Mouse (Mus musculus) 3T3-L1 (cell line): ENCODE data around the gene Fhl2.
"Not testable (repeated sequence)": the region's sequence is repeated elsewhere in the genome, so short reads cannot be mapped to it uniquely, and the experiment has no call there.

Experiments
- DNase-seq: peaks from one replicate; pipeline ENCODE4 v3.0.0-alpha.2; 2015; ENCODE audit warnings: low read depth, low spot score

The Fhl2 gene

GRCm38 (mm10) chr1:43192471-43192870, 4.3 kb downstream of the Fhl2 start:
- no peak for DNase-seq

GRCm38 (mm10) chr1:43191078-43191477, 5.7 kb downstream of the Fhl2 start:
- DNase-seq, result no peak

DNA sequence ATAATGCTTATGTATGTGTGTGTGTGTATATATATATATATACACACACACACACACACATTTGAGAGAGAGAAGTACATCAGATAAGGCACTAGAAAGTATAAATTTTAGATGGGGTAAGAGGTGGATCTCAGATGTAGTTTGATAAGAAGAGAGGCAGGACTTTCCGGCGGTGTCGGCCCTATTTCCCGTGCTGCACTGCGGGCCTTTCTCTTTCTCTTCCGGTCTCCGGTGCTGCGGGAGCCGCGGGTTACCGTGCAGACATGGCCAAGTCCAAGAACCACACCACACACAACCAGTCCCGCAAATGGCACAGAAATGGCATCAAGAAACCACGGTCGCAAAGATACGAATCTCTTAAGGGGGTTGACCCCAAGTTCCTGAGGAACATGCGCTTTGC, 7.9 kb downstream of the Fhl2 start:
- not testable (repeated sequence) for DNase-seq

GRCm38 (mm10) chr1:43186334-43186733, 10.4 kb downstream of the Fhl2 start:
- DNase-seq, result no peak

DNA sequence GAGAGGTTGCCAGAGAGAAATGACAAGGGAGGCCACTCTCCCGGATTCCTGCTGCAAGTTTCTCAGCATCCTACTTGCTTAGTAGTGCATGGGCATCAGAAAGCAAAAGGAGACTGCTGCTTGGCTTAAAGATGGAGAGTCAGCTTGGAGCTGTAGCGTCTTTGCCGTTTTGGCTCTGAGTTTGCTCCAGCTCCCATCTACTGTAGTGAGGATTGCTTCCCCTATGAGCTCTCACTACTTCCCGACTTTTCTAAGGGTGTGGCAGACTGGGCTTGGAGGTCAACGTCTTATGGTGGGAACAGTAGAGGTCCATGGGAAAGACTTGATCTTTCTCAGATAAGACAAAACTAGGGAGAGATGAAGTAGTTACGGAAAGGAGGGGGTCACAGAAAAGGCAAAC, 15.9 kb downstream of the Fhl2 start:
- no peak for DNase-seq

GRCm38 (mm10) chr1:43178780-43179179, 18.0 kb downstream of the Fhl2 start:
- no peak for DNase-seq

DNA sequence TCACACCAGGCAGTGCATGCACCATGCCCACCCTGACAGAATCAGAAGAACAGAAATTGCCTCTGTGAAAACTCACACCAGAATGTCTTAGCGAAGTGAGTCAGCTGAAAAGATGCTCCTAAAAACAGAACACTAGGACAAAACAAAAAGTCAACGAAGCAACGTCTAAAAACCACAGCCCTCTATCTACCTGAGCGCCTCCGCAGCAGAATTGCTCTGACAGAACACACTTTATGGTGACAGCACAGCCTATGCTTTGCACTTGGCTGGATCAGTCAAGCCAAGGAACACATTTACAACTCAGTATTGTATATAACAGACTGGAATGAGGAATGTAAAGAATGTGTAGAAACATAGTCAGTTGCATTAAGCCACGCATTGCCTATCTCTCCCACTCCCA, 18.4 kb downstream of the Fhl2 start:
- DNase-seq, result no peak

- DNase-seq, result no peak
Measured at GRCm38 (mm10) chr1:43173283-43174226, 23.2 kb downstream of the Fhl2 start.

DNA sequence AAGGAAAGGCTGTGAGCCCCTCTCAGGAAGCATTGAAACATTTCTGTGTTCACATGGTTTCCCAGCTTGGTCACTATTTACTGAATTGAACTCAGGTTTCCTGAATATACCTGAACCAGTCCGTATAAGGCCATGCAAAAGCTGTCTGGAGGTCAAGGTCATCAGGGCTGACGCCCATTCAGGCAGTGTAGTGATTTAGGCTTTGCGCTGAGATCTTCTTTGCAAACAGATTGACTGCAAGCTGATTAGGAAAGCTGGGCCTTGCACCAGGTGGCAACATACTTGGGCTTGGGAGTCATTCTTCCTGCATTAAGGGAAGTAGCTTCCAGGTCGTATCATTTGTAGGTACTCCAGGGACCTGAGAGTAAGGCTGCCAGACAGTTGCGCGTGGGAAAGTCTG, 25.0 kb downstream of the Fhl2 start:
- DNase-seq, result no peak

DNA sequence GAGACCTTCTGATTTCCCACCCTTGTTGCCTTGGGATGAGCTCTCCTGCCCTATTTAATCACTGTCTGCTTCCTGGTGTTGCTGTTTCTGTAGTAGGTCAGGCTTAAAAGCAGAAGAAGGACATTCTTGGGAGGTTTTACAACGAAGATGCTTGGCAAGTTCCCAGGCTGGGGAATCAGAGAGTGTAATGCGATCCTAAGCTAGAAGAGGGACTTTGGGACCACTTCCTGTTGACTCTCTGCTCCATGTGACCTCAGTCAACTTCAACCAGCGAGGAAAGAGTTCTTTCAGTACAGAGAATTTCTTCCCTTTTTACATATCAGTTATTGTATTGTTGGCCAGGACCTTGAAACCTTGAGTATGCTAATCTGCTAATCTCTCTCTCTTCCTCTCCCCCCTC, 25.7 kb downstream of the Fhl2 start:
- peak; percentile 71 for DNase-seq

DNA sequence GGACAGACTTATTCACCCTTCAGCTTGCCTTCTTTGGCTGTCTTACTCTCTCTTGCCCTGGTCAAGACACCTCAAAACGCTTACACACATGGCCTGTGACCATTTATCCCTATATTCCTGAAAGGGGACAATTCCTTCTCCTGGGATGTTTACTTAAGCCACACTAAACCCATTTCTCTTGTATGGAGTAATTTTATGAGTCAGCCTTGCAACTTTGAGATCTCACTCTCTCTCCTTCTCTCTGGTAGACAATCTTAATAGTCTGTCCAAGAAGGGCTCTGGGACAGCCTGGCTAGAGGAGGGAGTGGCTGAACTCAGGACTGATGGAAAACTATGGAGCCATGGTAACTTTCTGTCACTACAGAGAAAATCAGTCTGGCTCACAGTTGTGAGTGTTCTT, 27.1 kb downstream of the Fhl2 start:
- peak; percentile 76 for DNase-seq

DNA sequence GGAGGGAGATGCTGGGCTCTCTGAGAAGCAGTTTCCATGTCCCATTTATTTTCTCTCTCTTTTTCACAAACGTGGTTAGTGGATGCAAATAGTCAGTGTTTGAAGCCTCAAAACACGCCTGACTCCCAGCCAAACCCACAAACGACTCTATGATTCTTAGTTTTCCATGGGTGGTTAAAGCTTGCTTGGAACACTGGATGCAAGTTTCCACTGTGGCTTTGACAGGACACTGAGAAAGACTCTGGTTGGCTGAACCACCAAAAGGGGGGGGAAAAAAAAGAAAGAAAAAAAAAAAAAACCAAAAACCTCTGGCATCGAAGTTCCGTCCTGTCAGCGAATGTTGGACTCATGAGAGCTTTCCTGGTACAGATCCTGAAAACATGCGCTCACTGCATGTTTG, 27.6 kb downstream of the Fhl2 start:
- peak; percentile 94 for DNase-seq

DNA sequence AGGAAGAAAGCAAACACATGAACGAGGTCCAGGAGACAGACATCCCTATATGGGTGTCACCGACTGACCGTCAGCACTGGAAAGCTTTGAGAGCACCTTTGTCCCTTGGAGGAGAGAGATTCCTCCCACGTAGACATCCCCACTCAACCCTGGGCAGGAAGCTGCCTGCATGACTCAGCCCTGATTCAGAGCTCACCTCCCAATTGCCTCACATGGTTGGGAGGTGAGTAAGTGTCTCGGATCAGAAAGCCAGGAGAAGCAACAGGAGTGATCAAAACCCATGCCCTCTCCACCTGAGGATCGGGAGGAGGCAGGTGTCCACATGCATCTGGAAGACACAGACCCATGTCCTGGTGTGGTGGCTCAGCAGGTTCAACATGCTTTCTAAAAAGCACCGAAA, 28.2 kb downstream of the Fhl2 start:
- peak; percentile 91 for DNase-seq

GRCm38 (mm10) chr1:43168026-43168425, 28.8 kb downstream of the Fhl2 start:
- DNase-seq, result no peak

- no peak for DNase-seq
Measured at GRCm38 (mm10) chr1:43164582-43164981, 32.2 kb downstream of the Fhl2 start.

DNA sequence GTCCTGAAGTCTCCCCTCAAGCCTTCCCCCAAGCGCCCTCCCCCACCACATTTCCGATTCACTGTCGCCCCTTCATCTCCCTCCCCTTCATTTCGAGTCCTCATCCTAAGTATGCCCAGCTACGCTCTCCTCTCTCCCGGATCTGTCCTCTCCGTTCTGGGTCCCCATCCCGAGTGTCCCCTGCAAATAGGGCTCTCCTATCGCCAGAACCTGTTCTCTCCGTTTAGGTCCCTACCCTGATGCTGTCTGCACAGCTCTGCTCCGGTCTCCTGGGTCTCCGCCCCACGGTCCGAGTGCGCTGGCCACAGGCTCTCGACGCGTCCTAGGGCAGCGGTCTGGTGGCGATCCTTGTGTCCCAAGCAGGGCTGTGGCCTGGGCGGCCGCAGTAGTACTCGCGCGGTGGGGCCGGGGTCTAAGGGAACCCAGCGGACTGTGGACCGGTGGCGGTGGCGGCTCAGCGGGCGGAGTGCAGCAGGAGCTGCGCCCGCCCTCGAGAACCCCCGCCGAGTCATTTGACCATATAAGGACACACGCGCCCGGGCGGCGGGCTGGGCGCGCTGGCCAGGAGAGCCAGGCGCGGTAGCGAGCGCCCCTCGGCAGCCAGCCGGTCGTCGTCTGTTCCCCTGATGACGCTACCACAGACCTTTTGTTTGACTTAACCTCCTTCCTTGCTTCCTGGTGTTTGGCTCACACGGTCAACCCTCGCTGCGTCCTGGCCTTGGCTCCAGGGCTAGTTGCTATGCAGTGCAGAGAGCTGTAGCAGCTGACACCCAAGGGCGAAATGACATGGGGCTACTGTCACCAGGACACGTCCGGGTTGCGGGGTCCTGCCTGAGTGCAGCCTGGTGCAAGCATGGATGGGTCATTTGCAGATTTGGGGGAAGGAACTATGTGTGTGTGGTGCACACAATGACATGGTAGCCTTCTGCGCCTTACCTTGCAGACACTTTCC, 33.0 kb downstream of the Fhl2 start:
- peak; percentile 49 for DNase-seq

DNA sequence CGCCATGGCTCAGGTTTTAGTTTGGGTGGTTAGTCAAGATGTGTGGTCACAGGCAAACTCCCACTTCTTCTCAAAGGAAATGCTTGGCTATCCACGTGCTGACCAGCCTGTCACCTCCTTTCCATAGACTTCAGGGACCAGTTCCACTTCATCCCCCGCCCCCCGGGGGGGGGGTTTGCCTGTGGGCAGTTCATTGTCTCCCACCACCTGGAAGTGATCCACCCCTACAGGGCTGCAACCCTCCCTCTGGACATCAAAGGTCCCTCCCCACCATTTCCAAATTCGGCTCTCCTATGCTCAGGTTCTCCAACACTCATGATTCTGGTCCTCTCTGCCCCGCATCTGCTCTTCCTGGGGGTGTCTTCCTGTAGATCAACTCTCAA, 33.7 kb downstream of the Fhl2 start:
- DNase-seq, result peak; percentile 50

DNA sequence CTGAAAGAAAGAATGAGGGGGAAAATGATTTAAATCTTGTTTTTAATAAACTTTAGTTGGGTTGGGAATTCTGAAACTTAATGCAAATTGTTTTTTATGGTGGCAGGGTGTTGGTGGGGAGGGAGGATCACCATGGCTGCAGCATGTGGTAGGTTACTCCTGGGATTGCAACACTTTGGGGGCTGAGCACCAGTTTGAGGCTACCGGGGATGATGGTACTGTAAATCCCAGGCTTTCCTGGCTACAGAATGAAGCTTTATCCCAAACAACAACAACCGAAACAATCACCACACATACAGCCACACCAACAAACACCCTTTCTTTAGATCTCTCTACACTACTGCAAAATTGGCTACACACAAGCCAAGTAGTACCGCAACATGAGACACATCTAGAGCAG, 34.4 kb downstream of the Fhl2 start:
- DNase-seq, result no peak

- no peak for DNase-seq
Measured at GRCm38 (mm10) chr1:43159429-43159828, 37.4 kb downstream of the Fhl2 start.

DNA sequence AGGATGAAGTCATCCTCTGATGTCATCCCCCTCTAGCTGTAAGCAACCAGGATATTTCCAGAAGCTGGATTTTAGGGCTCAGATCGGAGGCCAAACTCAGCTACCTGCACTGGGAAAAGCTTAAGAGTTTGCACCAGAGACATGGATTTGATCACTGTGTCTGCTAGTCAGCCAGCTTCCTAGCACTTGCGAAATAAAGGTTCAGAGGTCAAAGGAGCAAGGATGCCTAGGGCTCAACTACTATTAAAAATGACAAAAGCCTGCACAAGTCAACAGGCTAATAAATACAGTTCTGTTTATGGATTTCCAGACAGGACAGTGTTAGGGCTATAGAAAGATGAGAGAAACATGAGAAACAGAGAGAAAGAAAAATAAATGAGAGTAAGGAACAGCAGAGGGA, 38.9 kb downstream of the Fhl2 start:
- no peak for DNase-seq

- DNase-seq, result no peak
Measured at GRCm38 (mm10) chr1:43154491-43154890, 42.3 kb downstream of the Fhl2 start.

DNA sequence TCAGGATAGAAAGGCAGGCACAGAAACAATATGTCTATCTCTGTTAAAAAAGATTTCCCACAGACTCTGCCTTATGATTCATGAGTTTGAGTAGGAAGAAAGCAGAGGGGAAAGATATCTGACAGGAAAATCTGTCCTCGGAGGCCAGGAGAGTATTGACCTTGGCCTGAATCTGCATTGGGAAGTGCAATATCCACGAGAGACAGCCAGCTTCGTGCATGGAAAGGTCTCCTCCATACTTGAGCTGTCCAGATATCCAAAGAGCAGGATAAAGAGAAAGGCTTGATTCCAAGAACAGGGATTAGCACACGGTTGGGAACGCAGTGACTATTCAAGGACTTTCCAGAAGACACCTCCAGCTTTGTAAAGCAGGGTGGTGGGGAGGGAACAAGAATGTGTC, 43.2 kb downstream of the Fhl2 start:
- no peak for DNase-seq
